Mouse (Mus musculus) midbrain, embryonic 13.5 days (tissue): ENCODE results near the gene Cyp3a57. TPM values are rescaled to one million over a fixed set of nuclear protein-coding genes. Genes with fewer than 3 reads are reported as not detected.
"Not testable (repeated sequence)": the region's sequence is repeated elsewhere in the genome, so short reads cannot be mapped to it uniquely, and the experiment has no call there.

Experiments used
- ATAC-seq: fragments of 200-750 bp; cut with Nextera tagmentation; 2 replicates; pipeline ENCODE4 v1.8.0; 2017; ENCODE audit warnings: mild to moderate bottlenecking, moderate TSS enrichment, moderate library complexity
- H3K27ac ChIP-seq: fragments of 300-500 bp; sonication (generic); 2 replicates; pipeline ENCODE4 v1.5.1; 2015; ENCODE audit warnings: inconsistent platforms, mild to moderate bottlenecking, moderate library complexity
- H3K27me3 ChIP-seq: fragments of 300-500 bp; sonication (generic); 2 replicates; pipeline ENCODE4 v1.6.1; 2015; ENCODE audit warnings: mild to moderate bottlenecking, inconsistent platforms
- H3K36me3 ChIP-seq: fragments of 300-500 bp; sonication (generic); 2 replicates; pipeline ENCODE4 v1.6.1; 2015; ENCODE audit warnings: mild to moderate bottlenecking, inconsistent platforms
- H3K4me1 ChIP-seq: fragments of 300-500 bp; sonication (generic); replicated peaks from 2 replicates; pipeline ENCODE4 v1.6.1; 2015; ENCODE audit warnings: inconsistent platforms
- H3K4me2 ChIP-seq: fragments of 300-500 bp; sonication (generic); replicated peaks from 2 replicates; pipeline ENCODE4 v1.6.1; 2015; ENCODE audit warnings: moderate library complexity, mild to moderate bottlenecking, inconsistent platforms
- H3K4me3 ChIP-seq: fragments of 300-500 bp; sonication (generic); replicated peaks from 2 replicates; pipeline ENCODE4 v1.5.1; 2015; ENCODE audit warnings: mild to moderate bottlenecking, inconsistent platforms
- H3K9ac ChIP-seq: fragments of 300-500 bp; sonication (generic); replicated peaks from 2 replicates; pipeline ENCODE4 v1.6.1; 2015; ENCODE audit warnings: mild to moderate bottlenecking, inconsistent platforms
- H3K9me3 ChIP-seq: fragments of 300-500 bp; sonication (generic); 2 replicates; pipeline ENCODE4 v1.6.1; 2016; ENCODE audit warnings: mild to moderate bottlenecking, inconsistent platforms
- WGBS: fragments of 180-500 bp; shearing (Covaris S2); methylation state at CpG from one replicate; pipeline ENCODE4 v1.1.7; 2015; 5-methylcytosine and 5-hydroxymethylcytosine counted together
- polyA plus RNA-seq: library from polyadenylated mRNA; unstranded; fragments of >200 nt; fragmentation: Nextera tagmentation; extraction: Ambion mirVana; gene quantifications from 2 replicates; pipeline ENCODE4 v1.2.1, GENCODE M21; 2015

The Cyp3a57 gene
- polyA plus RNA-seq = not detected in 2 replicates

DNA sequence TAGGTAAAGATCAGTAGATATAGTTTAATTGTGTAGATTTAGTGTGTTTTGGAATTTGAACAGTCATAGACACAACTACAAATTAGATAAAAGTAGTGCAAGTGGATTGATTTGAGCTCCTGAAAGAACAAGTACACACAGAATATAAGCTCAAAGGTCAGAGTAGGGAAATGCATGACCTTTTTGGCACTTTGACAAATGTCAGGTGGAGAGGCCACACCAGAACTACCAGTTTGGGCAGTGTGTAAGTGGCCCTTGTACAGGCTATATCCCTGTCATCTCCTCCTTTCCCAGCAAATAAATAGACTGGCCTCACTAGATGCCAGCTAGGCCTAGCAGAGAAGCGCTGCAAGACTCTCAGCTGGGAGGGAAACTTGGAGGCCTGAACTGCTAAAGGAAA, at the start of gene Cyp3a57:
Gene Cyp3a57 (plus strand): TSS at position 339 of the 400 bp plus-strand sequence.
- H3K4me1 ChIP-seq = no peaks in the 10 kb centered on the region
- no peaks in the 10 kb centered on the region for H3K27me3 ChIP-seq
- H3K9me3 ChIP-seq = peaks cover 17% of the 10 kb centered on the region
- 75% methylated on average over 1 of the region's 1 CpGs for WGBS
- no peak within 1 kb of the TSS for H3K4me3 ChIP-seq
- H3K36me3 ChIP-seq = no peaks in the 10 kb centered on the region
- no peak for ATAC-seq
- H3K27ac ChIP-seq = no peak within 1 kb of the TSS
- H3K9ac ChIP-seq = no peak within 1 kb of the TSS
- no peak within 1 kb of the TSS for H3K4me2 ChIP-seq

GRCm38 (mm10) chr5:145300469-145300868, 44.6 kb upstream of the Cyp3a57 start:
- H3K4me2 ChIP-seq = no peak overlapping the region
- no peak overlapping the region for H3K27ac ChIP-seq
- H3K4me1 ChIP-seq = no peaks in the 10 kb centered on the region
- no peak overlapping the region for H3K9ac ChIP-seq
- no peaks in the 10 kb centered on the region for H3K9me3 ChIP-seq
- 0 out of 2 replicates have a peak, but pooled peaks cover 3% of the 10 kb centered on the region for H3K36me3 ChIP-seq
- ATAC-seq = no peak
- no peak overlapping the region for H3K4me3 ChIP-seq
- H3K27me3 ChIP-seq = no peaks in the 10 kb centered on the region

DNA sequence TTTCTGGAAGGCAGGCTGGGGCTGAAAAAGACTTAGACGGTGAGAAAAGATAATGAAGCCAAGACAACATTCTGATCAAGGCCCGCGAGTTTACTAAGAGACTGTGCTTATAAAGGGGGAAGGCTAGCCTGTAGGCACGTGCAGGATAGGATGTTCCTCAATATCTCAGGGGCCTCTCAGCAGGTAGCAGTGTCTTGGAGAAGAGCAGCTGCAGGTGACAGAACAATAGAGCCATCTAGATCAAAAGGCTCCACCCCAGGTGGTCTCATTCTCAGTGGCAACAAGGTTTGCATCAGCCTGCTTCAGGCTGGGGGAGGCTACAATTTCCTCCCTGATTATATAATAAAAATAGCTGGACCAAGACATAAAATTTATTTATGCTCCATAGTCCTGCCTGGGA, 43.3 kb upstream of the Cyp3a57 start:
- H3K9me3 ChIP-seq, H3K4me1 ChIP-seq, H3K9ac ChIP-seq, H3K4me3 ChIP-seq, H3K36me3 ChIP-seq, H3K4me2 ChIP-seq, ATAC-seq, H3K27ac ChIP-seq, H3K27me3 ChIP-seq: not testable (repeated sequence)
- 70% methylated on average over 4 of the region's 4 CpGs for WGBS

DNA sequence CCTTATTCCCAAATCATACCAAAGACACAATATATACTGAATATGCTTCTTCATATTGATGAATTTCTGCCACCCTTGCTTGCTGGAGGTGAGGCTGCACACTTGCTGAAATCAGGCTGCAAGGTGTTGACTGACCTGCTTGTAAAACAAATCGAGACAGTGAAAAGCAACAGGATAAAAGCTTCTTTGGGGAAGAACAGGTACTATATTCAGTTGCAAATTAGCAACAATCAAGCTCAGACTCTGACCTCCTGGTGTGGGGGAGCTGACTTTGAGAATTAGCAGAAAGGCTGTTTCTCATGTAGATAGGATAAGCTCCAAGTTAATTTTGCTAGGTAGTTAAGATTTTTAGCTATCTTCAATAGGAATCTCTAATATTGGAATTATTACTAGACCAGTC, 42.7 kb upstream of the Cyp3a57 start:
- Histone ChIP-seq H3K9me3 (no peaks in the 10 kb centered on the region), H3K4me3 (no peak overlapping the region), H3K27me3 (no peaks in the 10 kb centered on the region), H3K27ac (no peak overlapping the region), H3K9ac (no peak overlapping the region), H3K4me1 (no peaks in the 10 kb centered on the region), H3K4me2 (no peak overlapping the region), H3K36me3 (no peaks in the 10 kb centered on the region)
- ATAC-seq = no peak
- 78% methylated on average over 1 of the region's 1 CpGs for WGBS

- not testable (repeated sequence) for H3K9me3 ChIP-seq, H3K4me3 ChIP-seq, ATAC-seq, H3K4me1 ChIP-seq, H3K4me2 ChIP-seq, H3K9ac ChIP-seq, H3K27ac ChIP-seq, H3K36me3 ChIP-seq, H3K27me3 ChIP-seq
- WGBS = 91% methylated on average over 4 of the region's 4 CpGs
Observed at GRCm38 (mm10) chr5:145306953-145307352, 38.1 kb upstream of the Cyp3a57 start.

- not testable (repeated sequence) for ATAC-seq, H3K4me1 ChIP-seq, H3K36me3 ChIP-seq, H3K27ac ChIP-seq, H3K9me3 ChIP-seq, H3K4me2 ChIP-seq, H3K9ac ChIP-seq, H3K4me3 ChIP-seq, H3K27me3 ChIP-seq
- 83% methylated on average over 3 of the region's 3 CpGs for WGBS
Observed at GRCm38 (mm10) chr5:145307811-145308210, 37.3 kb upstream of the Cyp3a57 start.

DNA sequence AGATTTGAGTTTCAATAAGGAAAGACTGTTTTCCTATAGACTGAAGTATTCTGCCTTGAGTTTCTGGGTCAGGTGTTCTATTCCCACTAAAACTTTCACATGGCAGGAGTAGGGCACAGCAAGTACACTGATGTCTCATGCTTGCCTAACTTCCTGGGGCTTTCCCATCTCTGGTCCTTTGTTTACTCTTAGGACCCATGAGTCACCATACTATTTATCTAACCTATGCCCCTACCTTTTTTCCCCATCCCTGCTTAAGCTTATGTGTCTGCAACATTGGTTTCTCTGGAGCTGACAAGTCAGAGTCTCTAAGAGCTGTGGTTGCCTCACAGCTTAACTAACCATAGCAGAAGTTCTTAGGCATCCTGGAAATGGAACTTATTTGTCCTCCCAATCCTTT, 31.2 kb upstream of the Cyp3a57 start:
- no peak overlapping the region for H3K4me3 ChIP-seq
- ATAC-seq = no peak

GRCm38 (mm10) chr5:145317141-145317540, 27.9 kb upstream of the Cyp3a57 start:
- Histone ChIP-seq H3K4me1 (no peaks in the 10 kb centered on the region), H3K9me3 (peaks cover 5% of the 10 kb centered on the region; the same call in 1 of the 2 replicates), H3K27me3 (no peaks in the 10 kb centered on the region), H3K27ac (no peak overlapping the region), H3K9ac (no peak overlapping the region), H3K36me3 (no peaks in the 10 kb centered on the region), H3K4me3 (no peak overlapping the region), H3K4me2 (no peak overlapping the region)
- no peak for ATAC-seq
- WGBS = 88% methylated on average over 1 of the region's 1 CpGs

More for the DNA sequence above, 31.2 kb upstream of the Cyp3a57 start:
- no peak overlapping the region for H3K9ac ChIP-seq
- no peak overlapping the region for H3K4me2 ChIP-seq
- H3K9me3 ChIP-seq = peaks cover 7% of the 10 kb centered on the region
- H3K27me3 ChIP-seq = no peaks in the 10 kb centered on the region
- H3K36me3 ChIP-seq = no peaks in the 10 kb centered on the region
- no peaks in the 10 kb centered on the region for H3K4me1 ChIP-seq
- no peak overlapping the region for H3K27ac ChIP-seq

- not testable (repeated sequence) for H3K4me2 ChIP-seq, H3K27ac ChIP-seq, H3K4me1 ChIP-seq
Observed at GRCm38 (mm10) chr5:145338756-145339155, 6.3 kb upstream of the Cyp3a57 start.

DNA sequence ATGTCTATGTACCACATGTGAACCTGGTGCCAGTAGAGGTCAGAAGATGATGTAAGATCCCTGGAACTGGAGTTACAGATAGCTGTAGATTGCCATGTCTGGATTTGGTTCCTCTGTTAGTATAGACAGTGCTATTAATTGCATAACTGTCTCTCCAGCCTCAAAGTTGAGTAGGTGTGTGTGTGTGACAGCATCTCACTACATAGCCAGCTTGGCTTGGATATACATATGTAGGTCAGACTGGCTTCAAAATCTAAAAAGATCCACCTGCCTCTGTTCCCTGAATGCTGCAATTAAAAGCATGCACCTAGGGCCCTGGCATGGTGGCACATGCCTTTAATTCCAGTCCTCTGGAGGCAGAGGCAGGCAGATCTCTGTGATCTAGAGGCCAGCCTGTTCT, 4.6 kb downstream of the Cyp3a57 start:
- Histone ChIP-seq H3K36me3 (no peaks in the 10 kb centered on the region), H3K4me1 (no peaks in the 10 kb centered on the region), H3K4me2 (no peak overlapping the region), H3K27ac (no peak overlapping the region), H3K4me3 (no peak overlapping the region), H3K27me3 (no peaks in the 10 kb centered on the region), H3K9me3 (peaks cover 22% of the 10 kb centered on the region), H3K9ac (no peak overlapping the region)
- ATAC-seq = no peak

More at GRCm38 (mm10) chr5:145338756-145339155, 6.3 kb upstream of the Cyp3a57 start:
- not testable (repeated sequence) for H3K36me3 ChIP-seq, H3K9ac ChIP-seq, H3K27me3 ChIP-seq, H3K4me3 ChIP-seq, ATAC-seq
- H3K9me3 ChIP-seq = peaks cover 19% of the 10 kb centered on the region

- 82% methylated on average over 1 of the region's 1 CpGs for WGBS
- no peak for ATAC-seq
Observed at GRCm38 (mm10) chr5:145353081-145353480, 8.0 kb downstream of the Cyp3a57 start.

GRCm38 (mm10) chr5:145415416-145415815, 70.3 kb downstream of the Cyp3a57 start:
- not testable (repeated sequence) for H3K4me1 ChIP-seq, H3K4me3 ChIP-seq, H3K36me3 ChIP-seq, H3K27me3 ChIP-seq, H3K9ac ChIP-seq, ATAC-seq, H3K27ac ChIP-seq, H3K4me2 ChIP-seq
- H3K9me3 ChIP-seq = peaks cover 36% of the 10 kb centered on the region
- WGBS = 87% methylated on average over 9 of the region's 9 CpGs

More at GRCm38 (mm10) chr5:145353081-145353480, 8.0 kb downstream of the Cyp3a57 start:
- H3K27me3 ChIP-seq = no peaks in the 10 kb centered on the region
- H3K4me1 ChIP-seq = no peaks in the 10 kb centered on the region
- no peak overlapping the region for H3K4me2 ChIP-seq
- no peak overlapping the region for H3K4me3 ChIP-seq
- no peak overlapping the region for H3K9ac ChIP-seq
- peaks cover 22% of the 10 kb centered on the region for H3K9me3 ChIP-seq
- H3K36me3 ChIP-seq = no peaks in the 10 kb centered on the region
- no peak overlapping the region for H3K27ac ChIP-seq

- H3K4me3 ChIP-seq = no peak overlapping the region
- no peaks in the 10 kb centered on the region for H3K36me3 ChIP-seq
- ATAC-seq = no peak
- 65% methylated on average over 1 of the region's 1 CpGs for WGBS
- H3K4me1 ChIP-seq = no peaks in the 10 kb centered on the region
- no peak overlapping the region for H3K27ac ChIP-seq
- H3K4me2 ChIP-seq = no peak overlapping the region
- peaks cover 19% of the 10 kb centered on the region for H3K9me3 ChIP-seq
- H3K9ac ChIP-seq = no peak overlapping the region
- no peaks in the 10 kb centered on the region for H3K27me3 ChIP-seq
Observed at GRCm38 (mm10) chr5:145422287-145422686, 77.2 kb downstream of the Cyp3a57 start.
